Mouse (Mus musculus) liver, embryonic 11.5 days (tissue): ENCODE results near the gene 4930444G20Rik. TPM values are rescaled to one million over a fixed set of nuclear protein-coding genes. Genes with fewer than 3 reads are reported as not detected.
"Not testable (repeated sequence)": the region's sequence is repeated elsewhere in the genome, so short reads cannot be mapped to it uniquely, and the experiment has no call there.

Experiments
- ATAC-seq: fragments of 200-750 bp; cut with Nextera tagmentation; replicated peaks from 2 replicates; pipeline ENCODE4 v1.8.0; 2017; ENCODE audit warnings: moderate number of reproducible peaks, mild to moderate bottlenecking, moderate TSS enrichment, moderate library complexity; ENCODE audit not compliant: low FRiP score
- DNase-seq: peaks from one replicate; pipeline ENCODE4 v3.0.0-alpha.2; 2017; ENCODE audit warnings: low spot score
- H3K27ac ChIP-seq: fragments of 300-500 bp; sonication (generic); 2 replicates; pipeline ENCODE4 v1.5.1; 2014; ENCODE audit warnings: mild to moderate bottlenecking, low read depth, low read length, control low read depth
- H3K27me3 ChIP-seq: fragments of 300-500 bp; sonication (generic); replicated peaks from 2 replicates; pipeline ENCODE4 v1.6.1; 2014; ENCODE audit warnings: low read length, mixed read lengths; ENCODE audit not compliant: control insufficient read depth, insufficient read depth
- H3K36me3 ChIP-seq: fragments of 300-500 bp; sonication (generic); 2 replicates; pipeline ENCODE4 v1.6.1; 2014; ENCODE audit warnings: mild to moderate bottlenecking, low read length, moderate library complexity, mixed read lengths; ENCODE audit not compliant: control insufficient read depth, insufficient read depth
- H3K4me1 ChIP-seq: fragments of 300-500 bp; sonication (generic); replicated peaks from 2 replicates; pipeline ENCODE4 v1.6.1; 2014; ENCODE audit warnings: low read length, mixed read lengths; ENCODE audit not compliant: control insufficient read depth, insufficient read depth
- H3K4me2 ChIP-seq: fragments of 300-500 bp; sonication (generic); 2 replicates; pipeline ENCODE4 v1.6.1; 2014; ENCODE audit warnings: mild to moderate bottlenecking, control low read depth, moderate library complexity
- H3K4me3 ChIP-seq: fragments of 300-500 bp; sonication (generic); 2 replicates; pipeline ENCODE4 v1.5.1; 2014; ENCODE audit warnings: low read depth, low read length, control low read depth
- H3K9ac ChIP-seq: fragments of 300-500 bp; sonication (generic); 2 replicates; pipeline ENCODE4 v1.6.1; 2014; ENCODE audit warnings: low read depth, low read length, control low read depth
- H3K9me3 ChIP-seq: fragments of 300-500 bp; sonication (generic); 2 replicates; pipeline ENCODE4 v1.6.1; 2016; ENCODE audit warnings: low read length, inconsistent platforms, mixed read lengths; ENCODE audit not compliant: control insufficient read depth
- WGBS: fragments of 180-500 bp; shearing (Covaris S2); extraction: QIAGEN DNeasy Blood & Tissue Kit; methylation state at CpG from one replicate; pipeline ENCODE4 v1.1.7; 2014; 5-methylcytosine and 5-hydroxymethylcytosine counted together
- polyA plus RNA-seq: library from polyadenylated mRNA; unstranded; fragments of >200 nt; fragmentation: Nextera tagmentation; extraction: Ambion mirVana; gene quantifications from 2 replicates; pipeline ENCODE4 v1.2.1, GENCODE M21; 2014

4930444G20Rik gene
- polyA plus RNA-seq = not detected in 2 replicates

DNA sequence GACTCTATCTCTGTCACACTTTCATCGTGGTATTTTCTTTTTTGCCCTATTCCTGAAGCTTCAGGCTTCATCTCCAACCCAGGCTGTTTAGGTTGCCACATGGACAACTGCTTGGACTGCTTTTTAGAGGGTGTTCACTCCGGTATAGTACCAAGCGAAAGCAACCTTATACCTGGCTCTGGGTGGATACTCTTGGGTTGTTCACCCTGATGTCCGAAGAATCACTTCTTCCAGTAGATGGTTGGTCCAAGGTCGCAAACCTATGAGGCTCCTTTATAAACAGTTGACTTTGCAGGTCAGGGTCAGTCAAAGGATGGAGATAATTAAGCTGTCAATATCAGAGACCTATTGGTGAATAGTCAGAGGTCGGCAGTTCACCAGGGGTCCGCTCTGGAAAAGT lies at the start of gene 4930444G20Rik:
4930444G20Rik (minus strand) TSS at position 101 of the 400 bp plus-strand sequence.
- H3K4me3 ChIP-seq, DNase-seq, ATAC-seq, H3K27me3 ChIP-seq, H3K9ac ChIP-seq, H3K4me1 ChIP-seq, H3K4me2 ChIP-seq, H3K9me3 ChIP-seq, H3K27ac ChIP-seq, H3K36me3 ChIP-seq: not testable (repeated sequence)
- 86% methylated on average over 7 of the region's 7 CpGs for WGBS

GRCm38 (mm10) chr10:22074531-22074930 lies 6.7 kb upstream of the 4930444G20Rik start:
- 64% methylated on average over 2 of the region's 2 CpGs for WGBS
- H3K9me3 ChIP-seq = no peaks in the 10 kb centered on the region
- H3K27ac ChIP-seq = no peak overlapping the region
- H3K27me3 ChIP-seq = no peaks in the 10 kb centered on the region
- H3K9ac ChIP-seq = no peak overlapping the region
- DNase-seq = no peak
- H3K4me3 ChIP-seq = no peak overlapping the region
- H3K4me1 ChIP-seq = no peaks in the 10 kb centered on the region
- H3K36me3 ChIP-seq = no peaks in the 10 kb centered on the region
- no peak overlapping the region for H3K4me2 ChIP-seq
- no peak for ATAC-seq

DNA sequence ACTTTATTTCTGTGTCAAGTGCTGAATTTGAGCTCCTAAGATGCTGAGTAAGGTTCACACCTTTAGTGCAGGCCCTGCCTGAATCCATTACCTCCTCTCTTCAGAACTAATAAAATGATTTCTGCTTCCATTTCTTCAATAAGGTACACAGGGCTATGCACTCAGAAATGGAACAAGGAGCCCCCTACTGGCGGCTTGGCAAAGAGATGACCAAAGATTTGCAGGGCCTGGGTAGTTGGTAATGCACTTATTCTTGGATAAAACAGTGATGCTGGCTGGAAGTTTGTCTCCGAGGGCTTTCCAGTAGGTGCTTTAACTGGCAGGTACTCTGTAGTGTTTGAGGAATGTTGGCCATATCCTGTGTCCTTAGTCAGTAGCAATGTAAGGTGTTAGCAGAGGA lies 4.9 kb upstream of the 4930444G20Rik start:
- H3K9ac ChIP-seq = no peak overlapping the region
- H3K4me2 ChIP-seq = no peak overlapping the region
- no peak overlapping the region for H3K4me3 ChIP-seq
- no peaks in the 10 kb centered on the region for H3K36me3 ChIP-seq
- H3K27me3 ChIP-seq = no peaks in the 10 kb centered on the region
- H3K4me1 ChIP-seq = no peaks in the 10 kb centered on the region
- DNase-seq = no peak
- no peak for ATAC-seq
- H3K27ac ChIP-seq = no peak overlapping the region
- no peaks in the 10 kb centered on the region for H3K9me3 ChIP-seq
- WGBS = 50% methylated on average over 2 of the region's 2 CpGs

GRCm38 (mm10) chr10:22070576-22070975 lies 2.7 kb upstream of the 4930444G20Rik start:
- Histone ChIP-seq H3K4me3 (no peak overlapping the region), H3K27me3 (no peaks in the 10 kb centered on the region), H3K36me3 (no peaks in the 10 kb centered on the region), H3K4me2 (no peak overlapping the region), H3K27ac (no peak overlapping the region), H3K9me3 (no peaks in the 10 kb centered on the region), H3K4me1 (no peaks in the 10 kb centered on the region), H3K9ac (no peak overlapping the region)
- no peak for DNase-seq
- ATAC-seq = no peak
- 59% methylated on average over 4 of the region's 4 CpGs for WGBS

DNA sequence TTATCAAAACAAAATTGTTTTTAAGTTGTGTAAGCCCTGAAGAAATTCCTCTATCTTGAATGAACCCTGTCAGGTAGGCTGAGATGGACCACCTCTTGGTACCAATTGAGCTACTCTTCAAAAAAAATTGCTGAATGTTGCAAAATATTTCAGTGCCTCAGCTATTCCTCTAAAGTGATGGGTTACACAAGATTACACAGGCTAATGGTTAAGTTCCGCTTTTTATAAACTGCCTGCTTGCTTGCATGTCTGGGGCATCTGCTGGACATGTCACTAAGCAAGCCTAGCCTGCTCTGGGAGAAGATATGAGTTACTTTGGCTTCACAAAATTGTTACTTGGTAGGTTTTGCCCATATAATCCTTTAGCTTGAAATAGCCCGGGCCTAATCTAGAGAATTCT lies 2.3 kb upstream of the 4930444G20Rik start:
- DNase-seq (no peak), ATAC-seq (no peak)
- Histone ChIP-seq H3K27ac (no peak overlapping the region), H3K9me3 (no peaks in the 10 kb centered on the region), H3K4me3 (no peak overlapping the region), H3K9ac (no peak overlapping the region), H3K27me3 (no peaks in the 10 kb centered on the region), H3K4me1 (no peaks in the 10 kb centered on the region), H3K4me2 (no peak overlapping the region), H3K36me3 (no peaks in the 10 kb centered on the region)
- 83% methylated on average over 2 of the region's 2 CpGs for WGBS

- 82% methylated on average over 2 of the region's 2 CpGs for WGBS
Measured at GRCm38 (mm10) chr10:22059415-22059814, 8.5 kb downstream of the 4930444G20Rik start.

DNA sequence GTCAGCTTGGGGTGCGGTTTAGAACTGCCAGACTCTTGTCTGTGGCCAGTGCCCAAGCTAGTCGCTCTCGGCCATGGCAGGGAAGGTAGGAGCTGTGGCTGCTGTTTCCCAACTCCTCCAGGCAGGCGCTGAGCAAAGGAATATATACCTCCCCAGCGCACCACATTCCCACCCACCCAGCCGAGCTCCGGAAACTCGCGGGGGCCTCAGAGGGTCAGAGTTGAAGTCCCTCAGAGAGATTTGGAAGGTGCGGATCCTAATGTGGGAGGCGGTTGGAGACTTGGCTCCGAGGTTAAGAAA lies 8.9 kb downstream of the 4930444G20Rik start:
- H3K4me1 ChIP-seq = no peaks in the 10 kb centered on the region
- no peaks in the 10 kb centered on the region for H3K27me3 ChIP-seq
- H3K9me3 ChIP-seq = no peaks in the 10 kb centered on the region
- H3K27ac ChIP-seq = no peak overlapping the region
- peak overlapping the region; percentile 49 for H3K4me3 ChIP-seq
- ATAC-seq = no peak; the same call in 1 of the 2 replicates
- DNase-seq = no peak
- no peak overlapping the region for H3K9ac ChIP-seq
- H3K4me2 ChIP-seq = peak overlapping the region; percentile 78
- 14% methylated on average over 12 of the region's 12 CpGs for WGBS
- H3K36me3 ChIP-seq = no peaks in the 10 kb centered on the region

More at GRCm38 (mm10) chr10:22059415-22059814, 8.5 kb downstream of the 4930444G20Rik start:
- DNase-seq (no peak), ATAC-seq (no peak)
- Histone ChIP-seq H3K4me1 (no peaks in the 10 kb centered on the region), H3K27me3 (no peaks in the 10 kb centered on the region), H3K4me2 (no peak overlapping the region; the same call in 1 of the 2 replicates), H3K9me3 (no peaks in the 10 kb centered on the region), H3K9ac (no peak overlapping the region), H3K4me3 (no peak overlapping the region; the same call in 1 of the 2 replicates), H3K27ac (no peak overlapping the region), H3K36me3 (no peaks in the 10 kb centered on the region)

DNA sequence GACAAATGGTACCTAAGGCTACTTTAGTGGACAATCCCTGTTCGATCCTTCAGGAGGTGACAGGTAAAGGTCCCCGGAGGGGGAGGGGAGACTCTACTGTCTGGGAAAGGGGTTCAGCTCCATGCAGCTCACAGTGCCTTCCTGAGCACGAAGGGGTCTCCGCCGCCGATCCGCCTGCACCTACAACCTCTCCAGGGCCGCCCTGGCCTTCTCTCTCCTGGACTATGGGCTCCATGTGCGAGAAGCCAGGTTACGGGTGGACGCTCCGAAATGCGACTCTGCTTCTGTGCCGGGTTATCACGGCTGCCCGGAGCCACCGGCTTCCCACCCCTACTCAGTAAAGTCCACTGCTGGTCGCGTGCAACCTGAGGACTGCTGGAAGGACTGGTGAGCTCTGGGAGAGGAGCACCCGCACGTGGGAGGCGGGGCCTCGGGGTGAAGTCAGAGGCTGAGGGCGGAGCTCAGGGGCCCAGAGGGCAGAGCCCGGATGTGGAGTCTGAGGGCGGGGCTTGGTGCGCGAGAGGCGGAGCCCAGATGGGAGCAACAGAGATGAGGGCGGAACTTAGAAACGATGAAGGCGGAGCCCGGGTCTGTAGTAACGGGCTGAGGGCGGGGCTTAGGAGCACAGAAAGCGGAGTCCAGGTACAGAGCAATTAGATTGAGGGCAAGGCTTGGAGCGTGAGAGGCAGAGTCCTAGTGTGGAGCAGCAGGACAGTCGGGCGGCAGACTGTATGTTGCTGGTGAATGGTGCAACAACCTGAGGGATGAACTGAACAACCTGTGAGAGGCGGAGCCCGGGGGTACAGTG lies 9.5 kb downstream of the 4930444G20Rik start:
- H3K4me3 ChIP-seq = peak overlapping the region; percentile 49
- ATAC-seq (peak; percentile 98), DNase-seq (peak; percentile 92)
- no peak overlapping the region for H3K27ac ChIP-seq
- peak overlapping the region; percentile 78 for H3K4me2 ChIP-seq
- 0 out of 2 replicates have a peak overlapping the region, but pooled peaks have one; percentile 2 for H3K9ac ChIP-seq
- 12% methylated on average over 41 of the region's 41 CpGs for WGBS
- no peaks in the 10 kb centered on the region for H3K36me3 ChIP-seq
- H3K9me3 ChIP-seq = no peaks in the 10 kb centered on the region
- H3K4me1 ChIP-seq = no peaks in the 10 kb centered on the region
- H3K27me3 ChIP-seq = no peaks in the 10 kb centered on the region

GRCm38 (mm10) chr10:22055308-22055707 lies 12.6 kb downstream of the 4930444G20Rik start:
- ATAC-seq = no peak
- no peak overlapping the region for H3K9ac ChIP-seq
- H3K9me3 ChIP-seq = no peaks in the 10 kb centered on the region
- H3K4me3 ChIP-seq = no peak overlapping the region
- H3K27ac ChIP-seq = no peak overlapping the region
- no peak for DNase-seq
- H3K4me2 ChIP-seq = no peak overlapping the region
- H3K36me3 ChIP-seq = no peaks in the 10 kb centered on the region
- no peaks in the 10 kb centered on the region for H3K4me1 ChIP-seq
- no peaks in the 10 kb centered on the region for H3K27me3 ChIP-seq
